Mouse (Mus musculus) cerebellum, adult 8-10 months (tissue): ENCODE measurements around the gene Kcnj12.
A peak's percentile ranks its signal among the peaks of the same experiment; 100 is the strongest.

Experiments used
- DNase-seq: peaks from one replicate; pipeline ENCODE4 v3.0.0; 2022

Kcnj12 gene

DNA sequence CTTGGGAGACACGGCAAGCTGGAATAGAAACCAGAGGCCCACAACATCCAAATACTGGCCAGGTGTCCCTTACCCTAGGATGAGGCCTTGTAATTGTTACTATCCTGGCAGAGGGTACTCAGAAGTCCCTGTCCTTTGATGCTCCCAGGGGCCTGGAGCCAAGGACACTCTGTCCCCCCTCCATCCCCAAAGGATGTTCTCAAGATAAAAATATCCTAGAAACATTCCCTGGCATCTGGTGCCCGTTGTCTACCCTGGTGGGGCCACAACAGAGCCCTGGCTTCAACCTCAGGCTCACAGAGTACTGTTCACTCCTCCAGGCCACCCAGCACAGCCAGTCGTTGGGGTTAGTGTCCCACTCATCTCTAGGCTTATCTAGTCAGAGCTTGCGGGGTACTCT is 38.3 kb downstream of the Kcnj12 start:
- DNase-seq: no peak

DNA sequence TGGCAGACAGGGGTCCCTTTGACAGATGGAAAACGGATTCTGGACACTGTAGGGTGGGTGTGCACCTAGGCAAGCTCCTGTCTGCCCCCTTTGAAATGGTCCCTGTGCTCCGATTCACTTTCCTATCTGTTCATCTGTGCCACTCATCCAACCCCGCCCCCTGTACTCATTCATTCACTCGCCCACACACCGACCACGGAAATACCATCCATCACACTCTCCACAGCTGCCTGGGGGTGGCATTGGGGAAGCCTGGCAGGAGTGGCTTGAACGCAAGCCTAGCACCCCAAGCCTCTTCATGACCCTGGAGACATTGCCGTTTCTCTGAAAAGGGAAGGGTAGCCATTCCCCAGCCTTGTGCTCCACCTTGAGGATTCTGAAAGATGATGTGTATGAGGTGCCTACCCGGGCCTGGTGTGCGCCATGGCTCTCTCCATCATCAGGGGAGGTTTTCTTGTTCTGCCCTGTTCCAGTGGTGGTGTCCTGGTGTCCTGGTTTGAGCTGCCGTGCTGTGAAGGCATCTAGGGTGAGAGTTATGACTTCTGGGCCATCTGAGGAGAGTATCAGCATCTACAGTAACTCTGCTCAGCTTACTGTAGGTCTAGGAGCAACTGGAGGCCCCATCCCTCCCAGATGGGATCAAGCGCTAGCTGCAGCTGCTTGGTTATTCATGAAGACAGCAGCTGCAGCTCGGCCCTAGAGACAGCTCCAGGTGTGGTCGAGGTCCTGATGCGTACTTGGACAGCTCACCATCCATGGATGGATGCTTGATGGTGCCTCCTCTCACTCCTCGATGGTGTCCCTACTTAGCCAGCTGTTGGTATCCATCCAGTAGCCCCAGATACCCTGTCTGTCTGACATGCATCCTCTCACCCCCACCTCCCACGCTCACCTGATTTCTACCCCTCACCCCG is 40.4 kb downstream of the Kcnj12 start:
- DNase-seq: no peak

DNA sequence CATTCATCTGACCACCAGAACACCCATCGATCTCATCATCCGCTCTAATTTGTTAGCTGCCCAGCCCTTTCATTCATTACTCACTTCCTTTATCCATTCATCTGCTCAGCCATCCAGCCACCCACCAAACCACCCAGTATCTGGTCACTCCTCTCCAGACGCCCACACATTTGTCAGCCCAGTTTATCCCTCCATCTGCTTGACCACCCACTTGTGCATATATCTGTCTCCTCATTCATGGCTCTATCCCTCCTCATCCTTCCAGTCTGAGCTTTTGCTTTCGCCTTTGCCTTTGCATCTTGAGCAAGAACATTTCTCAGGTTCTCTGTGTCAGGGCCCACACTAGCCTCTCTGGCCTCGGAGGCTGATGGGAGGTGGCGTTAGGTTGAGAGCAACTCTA is 41.1 kb downstream of the Kcnj12 start:
- no peak for DNase-seq

DNA sequence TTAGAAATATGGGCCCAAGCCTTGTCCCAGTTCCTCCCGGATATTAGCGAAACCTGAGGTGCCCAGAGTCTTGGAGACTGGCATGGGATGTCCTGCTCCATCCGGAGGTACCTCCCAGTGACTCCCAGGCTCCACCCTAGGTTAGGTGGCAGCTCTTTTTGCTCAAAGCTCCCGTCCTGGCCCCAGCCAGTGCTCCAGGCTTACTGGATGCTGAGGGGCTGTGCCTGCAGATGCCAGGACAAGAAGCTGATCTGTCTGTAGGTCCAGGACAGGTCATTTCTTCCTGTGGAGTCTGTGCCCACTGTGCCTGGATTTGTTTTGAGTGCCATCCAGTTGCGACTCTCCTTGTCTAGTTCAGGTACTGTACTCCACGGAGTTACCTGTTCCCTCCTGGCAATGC is 43.3 kb downstream of the Kcnj12 start:
- DNase-seq: no peak

DNA sequence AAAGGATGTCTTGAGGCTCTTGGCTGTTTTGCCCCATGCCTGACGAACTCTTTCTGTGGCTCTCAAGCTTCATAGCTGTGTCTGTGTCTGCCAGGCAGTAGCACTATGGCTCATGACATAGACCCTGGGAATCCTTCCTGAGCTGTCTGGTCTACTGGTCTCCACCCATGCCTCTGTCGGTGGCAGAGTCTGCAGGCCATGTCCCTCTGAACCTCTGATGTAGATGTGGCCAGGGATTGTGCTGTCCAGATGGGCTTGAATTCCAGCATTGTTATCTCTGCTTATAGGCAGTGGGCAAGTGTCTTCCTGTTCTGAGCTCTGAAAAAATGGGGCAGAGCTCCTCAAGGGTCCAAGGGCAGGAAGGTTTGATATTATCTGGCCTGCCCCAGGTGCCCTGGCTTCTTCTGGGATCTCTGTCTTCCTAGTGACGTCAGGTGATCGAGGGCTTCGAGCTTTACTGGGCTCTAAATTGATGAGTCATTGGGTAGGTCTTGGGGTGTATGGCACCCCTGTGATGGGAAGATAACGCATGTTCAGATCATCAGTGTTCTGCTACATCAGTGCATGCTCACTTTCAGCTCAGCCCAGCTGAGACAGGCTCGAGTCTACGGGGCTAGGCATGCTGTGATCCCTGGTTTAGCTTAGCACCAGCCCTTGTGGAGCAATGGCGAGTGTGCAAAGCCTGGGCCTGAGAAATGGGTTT is 44.9 kb downstream of the Kcnj12 start:
- no peak for DNase-seq

DNA sequence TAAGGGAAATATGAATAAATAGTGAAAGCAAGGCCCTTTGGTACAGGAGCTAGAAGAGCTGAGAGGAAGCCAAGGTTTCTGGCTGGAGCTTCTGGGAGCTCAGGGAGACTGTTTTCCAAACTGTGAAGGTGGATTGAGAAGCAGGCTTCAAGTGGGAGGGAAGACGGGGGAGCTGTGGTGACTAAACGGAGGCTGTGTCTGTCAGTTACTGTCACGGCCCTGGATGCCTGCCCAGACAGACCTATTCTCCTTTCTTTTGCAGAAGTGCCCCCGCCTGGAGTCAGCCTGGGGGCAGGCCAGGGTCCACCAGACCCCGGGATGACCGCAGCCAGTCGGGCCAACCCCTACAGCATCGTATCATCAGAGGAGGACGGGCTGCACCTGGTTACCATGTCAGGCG is 46.5 kb downstream of the Kcnj12 start:
- no peak for DNase-seq

DNA sequence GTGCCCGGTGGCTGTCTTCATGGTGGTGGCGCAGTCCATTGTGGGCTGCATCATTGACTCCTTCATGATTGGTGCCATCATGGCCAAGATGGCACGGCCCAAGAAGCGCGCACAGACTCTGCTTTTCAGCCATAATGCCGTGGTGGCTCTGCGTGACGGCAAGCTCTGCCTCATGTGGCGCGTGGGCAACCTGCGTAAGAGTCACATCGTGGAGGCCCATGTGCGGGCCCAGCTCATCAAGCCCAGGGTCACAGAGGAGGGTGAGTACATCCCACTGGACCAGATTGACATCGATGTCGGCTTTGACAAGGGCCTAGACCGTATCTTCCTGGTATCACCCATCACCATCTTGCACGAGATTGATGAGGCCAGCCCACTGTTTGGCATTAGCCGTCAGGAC is 47.3 kb downstream of the Kcnj12 start:
- DNase-seq: no peak

DNA sequence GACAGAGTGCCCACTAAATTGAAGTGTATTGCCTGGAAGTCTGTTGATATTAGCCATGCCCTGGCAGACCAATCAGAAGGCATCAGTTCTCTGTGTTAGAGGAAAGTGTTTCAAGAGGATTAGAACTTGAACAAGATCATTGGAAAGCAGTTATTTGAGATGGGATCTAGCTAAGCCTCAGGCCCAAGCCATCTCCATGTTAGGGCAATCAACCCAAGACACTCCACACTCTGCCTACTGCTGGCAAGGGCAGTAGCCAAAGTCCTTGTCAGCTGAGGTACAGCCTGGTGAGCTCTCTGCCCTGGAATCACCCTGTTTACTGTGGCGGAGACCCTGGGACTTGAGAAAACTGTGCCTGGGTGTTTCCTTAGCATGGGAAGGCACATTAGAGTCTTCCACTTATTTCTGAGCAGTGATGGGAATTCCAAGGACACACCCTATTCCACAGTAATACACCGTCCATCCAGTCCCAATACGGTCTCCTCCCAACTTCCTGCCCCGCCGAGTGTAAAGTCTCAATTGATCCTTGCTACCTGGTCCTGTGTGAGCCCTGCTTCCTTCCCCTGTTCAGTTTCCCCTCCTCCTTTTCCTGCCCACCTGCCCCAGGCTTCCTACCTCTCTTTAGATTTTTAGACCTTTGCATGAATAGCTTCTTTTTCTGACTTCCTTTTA is 52.4 kb downstream of the Kcnj12 start:
- DNase-seq: no peak

DNA sequence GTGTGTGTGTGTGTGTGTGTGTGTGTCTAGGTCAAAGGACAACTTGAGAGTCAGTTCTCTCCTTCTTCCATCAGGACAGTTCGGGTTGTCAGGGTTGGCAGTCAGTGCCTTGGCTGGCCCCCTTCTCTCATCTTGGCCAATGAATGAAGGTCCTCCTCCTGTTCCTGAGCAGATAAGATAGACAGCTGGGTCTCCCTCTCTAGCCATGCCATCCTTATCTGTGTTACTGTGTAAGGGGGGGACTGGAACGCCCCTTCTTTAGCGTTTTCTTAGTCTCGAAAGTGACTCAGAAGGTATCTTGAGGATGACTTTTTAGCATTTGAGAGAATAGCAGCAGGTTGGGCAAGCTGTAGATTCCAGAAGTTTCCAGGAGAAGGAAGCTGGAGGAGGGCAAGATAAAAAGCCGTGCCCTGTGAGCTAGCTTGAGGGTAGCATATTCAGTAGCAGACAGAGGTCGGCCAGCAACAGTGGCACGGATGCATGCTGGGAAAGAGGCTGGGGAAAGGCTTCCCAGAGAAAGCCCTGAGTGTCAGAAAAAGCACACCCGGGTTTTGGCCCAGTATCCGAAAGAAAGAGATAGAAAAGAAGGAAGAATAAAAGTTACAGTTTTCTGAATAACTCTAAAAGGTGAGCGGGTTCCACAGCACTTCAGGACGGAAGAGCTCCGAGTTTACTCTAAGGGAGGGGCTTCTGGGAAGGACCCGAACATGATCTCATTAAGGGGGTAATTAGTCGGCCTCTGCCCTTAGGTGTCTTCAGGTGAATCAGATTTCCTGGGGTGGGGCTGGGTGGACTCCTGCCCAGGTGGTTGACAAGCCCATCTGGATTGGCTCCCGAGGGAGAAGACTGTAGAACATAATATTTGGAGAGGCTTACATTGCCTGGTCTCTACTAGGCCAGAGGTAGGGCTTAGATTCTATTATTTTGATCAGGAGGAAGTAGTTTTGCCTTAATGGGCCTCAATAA is 53.3 kb downstream of the Kcnj12 start:
- no peak for DNase-seq

DNA sequence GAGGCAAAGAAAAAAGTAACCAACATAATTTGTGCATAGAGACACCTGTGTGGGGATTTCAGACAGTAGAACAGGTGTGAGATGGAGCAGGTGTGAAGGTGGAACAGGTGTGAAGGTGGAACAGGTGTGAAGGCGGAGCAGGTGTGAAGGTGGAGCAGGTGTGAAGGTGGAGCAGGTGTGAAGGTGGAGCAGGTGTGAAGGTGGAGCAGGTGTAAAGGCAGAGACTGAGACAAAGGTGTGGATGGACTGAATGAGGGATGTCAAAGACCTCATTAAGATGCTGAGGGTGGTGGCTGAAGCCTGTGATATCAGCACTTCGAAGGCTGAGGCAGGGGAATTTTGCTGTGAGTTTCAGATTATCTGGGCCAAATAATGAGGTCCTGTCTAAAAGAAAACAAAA is 59.3 kb downstream of the Kcnj12 start:
- DNase-seq: no peak

DNA sequence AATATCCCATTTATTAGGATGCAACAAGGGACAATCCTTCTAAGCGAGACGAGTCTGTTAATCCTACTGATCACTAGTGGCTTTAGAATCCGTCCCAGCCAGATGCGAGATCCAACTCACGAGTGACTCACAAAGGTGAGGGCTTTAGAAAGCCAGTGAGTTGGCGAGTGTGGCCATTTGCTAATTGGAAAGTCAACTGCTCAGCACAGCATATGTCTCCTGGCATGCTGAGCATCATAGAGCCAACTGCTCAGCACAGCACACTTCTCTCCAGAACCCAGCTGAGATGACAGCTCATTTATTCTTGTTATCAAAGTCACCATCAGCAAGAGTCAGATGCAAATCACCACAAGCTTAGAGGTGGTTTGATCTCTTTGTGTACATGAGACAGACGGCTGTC is 67.8 kb downstream of the Kcnj12 start:
- DNase-seq: no peak

DNA sequence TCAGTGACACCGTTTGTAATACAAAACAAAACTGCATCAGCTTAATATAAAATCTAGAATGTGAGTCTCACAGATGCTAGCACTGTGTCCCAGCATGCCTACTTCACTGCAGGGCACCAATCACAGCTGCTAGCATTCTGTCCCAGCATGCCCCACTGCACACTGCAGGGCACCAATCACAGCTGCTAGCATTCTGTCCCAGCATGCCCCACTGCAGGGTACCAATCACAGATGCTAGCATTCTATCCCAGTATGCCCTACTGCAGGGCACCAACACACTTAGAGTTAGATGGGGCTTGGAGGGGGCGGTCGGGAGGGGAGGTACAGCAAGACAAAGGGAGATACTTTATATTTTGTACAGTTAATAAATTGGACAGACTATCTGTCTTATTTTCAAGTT is 68.8 kb downstream of the Kcnj12 start:
- no peak for DNase-seq

DNA sequence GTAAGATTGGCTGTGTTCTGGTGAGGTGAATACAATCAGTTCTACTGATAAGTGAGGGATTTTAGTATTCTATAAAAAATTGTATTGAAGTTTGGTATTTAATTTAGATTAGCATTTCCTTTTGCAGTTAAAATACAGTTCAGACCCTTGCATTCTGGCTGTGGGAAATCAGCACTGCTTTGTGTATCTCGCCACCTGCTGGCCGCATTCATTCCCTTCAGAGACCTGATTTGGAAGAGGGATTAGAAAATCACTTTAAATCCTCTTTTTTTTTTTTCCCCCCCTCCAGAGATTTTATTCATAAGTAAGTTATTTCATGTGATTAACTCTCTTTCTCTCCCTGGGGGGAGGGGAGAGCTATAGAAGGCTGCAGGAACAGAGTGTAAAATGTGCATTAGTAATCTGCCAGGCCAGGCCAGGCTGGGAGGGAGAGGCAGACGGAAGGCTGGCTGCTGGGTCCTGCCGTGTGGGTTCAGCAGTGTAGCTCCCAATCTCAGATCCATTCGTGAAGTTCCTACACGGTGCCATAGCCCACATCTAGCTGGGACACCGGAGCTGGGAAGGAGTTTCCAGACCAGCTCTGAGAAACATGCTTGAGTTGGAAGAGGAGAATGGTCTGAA is 69.4 kb downstream of the Kcnj12 start:
- peak; percentile 79 for DNase-seq

DNA sequence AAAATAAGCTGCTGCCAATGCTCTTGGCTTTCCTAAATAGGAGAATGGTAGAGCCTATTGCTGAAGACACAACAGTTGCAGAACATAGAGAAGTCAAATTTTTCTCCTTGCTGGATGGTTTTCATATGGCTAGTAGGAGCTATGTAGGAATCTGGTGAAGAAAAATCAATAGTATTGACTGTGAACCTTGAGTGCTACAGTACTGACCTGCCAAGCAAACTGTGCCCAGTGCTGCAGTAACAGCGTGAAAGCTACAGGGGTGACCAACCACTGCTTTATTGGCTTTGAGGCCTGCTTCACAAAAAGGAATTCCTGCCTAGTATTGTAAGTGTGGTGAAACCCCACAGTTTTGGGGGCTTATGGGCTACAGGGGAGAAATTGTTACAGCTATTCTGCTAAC is 75.7 kb downstream of the Kcnj12 start:
- no peak for DNase-seq

DNA sequence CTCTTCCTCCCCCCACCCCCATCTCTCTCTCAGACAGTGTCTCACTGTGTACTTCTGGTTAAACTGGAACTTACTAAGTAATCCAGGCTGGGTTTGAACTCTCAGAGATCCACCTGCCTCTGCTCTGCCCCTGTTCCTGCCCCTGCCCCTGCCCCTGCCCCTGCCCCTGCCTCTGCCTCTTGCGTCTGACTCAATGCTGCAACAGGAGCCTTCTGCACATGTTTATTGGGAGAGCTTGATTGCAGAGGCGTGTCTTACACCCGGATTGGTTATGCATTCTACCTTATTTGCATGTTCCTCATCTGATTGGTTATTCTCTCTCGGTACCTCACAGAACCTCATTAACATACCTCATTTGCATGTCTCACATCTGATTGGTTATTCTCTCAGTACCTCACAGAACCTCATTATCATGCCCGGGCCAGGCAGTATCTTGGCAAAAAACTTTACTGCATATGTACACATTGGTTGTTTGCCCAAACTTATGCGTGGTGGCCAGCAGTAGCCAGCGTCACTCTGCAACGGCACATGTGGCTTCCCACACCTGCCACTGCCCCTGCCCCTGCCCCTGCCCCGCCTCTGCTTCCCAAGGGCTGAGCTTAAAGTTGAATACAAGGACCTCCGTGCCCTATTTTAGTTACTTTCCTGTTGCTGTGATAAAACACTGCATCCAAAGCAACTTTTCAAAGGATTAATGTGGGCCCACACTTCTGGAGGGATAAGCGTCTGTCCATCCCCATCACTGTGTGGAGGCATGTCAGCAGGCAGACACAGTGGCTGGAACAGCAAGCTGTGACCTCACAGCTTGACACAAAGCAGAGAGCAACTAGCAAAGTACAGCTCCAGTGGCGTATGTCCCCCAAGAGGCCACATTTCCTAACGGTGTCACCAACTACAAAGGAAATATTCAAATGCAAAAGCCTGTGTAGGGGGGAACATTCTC is 80.3 kb downstream of the Kcnj12 start:
- DNase-seq: no peak

DNA sequence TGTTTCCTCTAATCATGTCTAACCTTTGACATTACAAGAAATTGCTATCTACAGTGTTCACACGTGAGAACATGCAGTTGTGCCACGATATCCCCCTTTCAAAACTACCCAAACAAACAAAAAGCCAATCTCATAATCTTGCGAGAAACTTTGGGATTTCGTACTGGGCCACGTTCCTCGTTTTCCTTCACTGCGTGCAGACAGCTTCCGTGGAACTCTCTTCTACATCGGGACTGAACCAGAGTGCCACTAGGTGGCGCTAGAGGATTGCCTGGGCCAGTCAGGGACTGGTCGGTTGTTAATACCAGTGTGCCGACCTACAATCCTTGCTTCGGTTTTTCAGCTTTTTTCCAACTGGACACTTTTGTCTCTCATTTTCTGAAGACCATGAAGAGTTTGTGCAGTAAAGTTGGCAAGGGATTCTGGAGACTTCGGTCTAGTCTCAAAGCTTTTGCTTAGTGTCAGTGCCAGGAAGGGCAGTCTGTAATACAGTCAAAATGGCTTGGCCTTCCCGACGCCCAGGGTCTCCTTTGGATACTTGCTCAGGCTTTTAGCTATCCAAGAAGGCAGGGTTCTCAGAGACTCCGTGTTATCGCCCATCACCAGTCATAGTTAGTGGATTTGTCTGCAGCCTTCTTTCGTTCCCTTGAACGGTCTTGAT is 82.0 kb downstream of the Kcnj12 start:
- DNase-seq: peak; percentile 89

DNA sequence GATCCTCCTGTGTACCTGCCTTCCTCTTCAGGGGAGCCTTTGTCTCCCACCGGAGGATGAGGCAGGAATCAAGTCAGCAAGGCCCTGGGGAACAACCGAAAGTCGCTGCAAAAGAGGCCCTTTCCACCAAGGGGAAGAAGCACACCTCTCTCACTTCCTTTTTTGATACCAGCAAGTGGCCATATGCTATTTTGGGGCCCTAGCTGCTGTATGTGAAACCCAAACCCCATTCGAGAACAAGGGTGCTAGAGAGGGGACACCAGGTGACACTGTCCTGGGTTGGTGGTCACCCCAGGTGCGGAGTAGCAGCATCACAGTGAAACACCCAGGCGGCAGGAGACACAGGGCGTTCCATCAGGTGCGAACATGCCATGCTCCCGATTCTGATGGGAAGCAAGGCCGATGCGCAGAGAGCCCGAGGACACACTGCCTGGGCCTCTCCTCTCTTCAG is 86.6 kb downstream of the Kcnj12 start:
- DNase-seq: no peak

DNA sequence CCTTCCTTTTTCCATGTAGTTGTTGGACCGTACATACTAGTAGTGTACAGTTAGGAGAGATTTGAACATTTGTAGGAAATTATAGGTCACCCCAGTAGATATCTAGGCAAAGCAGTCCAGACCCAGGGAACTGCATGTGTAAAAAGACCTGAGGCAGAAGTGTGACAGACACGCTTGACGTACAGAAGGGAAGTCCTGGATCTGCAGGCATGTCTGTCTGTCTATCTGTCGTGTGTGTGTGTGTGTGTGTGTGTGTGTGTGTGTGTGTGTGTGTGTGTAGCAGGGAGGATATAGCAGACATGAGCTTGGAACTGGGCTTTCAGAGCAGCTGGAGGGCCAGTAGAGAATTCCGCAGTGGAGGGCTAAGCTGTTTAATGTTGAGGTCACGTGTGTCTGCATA is 87.3 kb downstream of the Kcnj12 start:
- DNase-seq: no peak

DNA sequence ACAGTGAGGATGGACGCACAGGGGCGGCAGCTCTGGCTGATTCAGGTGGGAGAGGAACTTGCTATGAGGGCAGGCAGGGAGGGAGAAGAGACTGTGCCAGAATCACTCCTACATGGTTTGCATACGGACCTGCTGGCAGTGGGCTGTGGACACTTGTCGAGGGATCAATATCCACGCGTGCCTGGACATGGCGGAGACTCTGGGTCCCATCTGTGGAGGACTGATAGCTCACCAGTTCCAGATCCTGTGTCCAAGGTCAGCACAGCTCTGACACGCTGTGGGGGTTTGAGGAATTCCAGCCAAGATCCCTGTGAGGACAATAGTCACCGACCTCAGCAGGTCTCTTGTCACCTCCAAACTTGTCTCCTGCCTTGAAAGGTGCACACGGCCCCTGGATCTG is 87.7 kb downstream of the Kcnj12 start:
- DNase-seq: no peak

DNA sequence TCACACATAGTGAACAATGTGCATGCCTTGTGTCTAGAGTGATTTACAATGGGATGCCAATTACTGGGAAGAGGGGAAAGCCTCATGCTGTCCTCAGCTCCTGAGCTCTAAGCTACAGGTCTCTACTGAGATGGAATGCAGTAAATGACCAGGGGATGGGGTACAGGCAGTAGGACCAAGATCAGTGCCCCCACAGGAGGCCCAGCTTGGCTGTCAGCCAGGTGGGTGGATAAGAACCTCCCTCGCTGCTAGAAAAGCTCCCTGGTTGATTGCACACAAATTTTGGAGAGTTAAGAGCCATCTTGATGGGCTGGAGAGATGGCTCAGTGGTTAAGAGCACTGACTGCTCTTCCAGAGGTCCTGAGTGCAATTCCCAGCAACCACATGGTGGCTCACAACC is 88.6 kb downstream of the Kcnj12 start:
- no peak for DNase-seq
